Mouse (Mus musculus): ENCODE results near the gene Foxi1. TPM values are rescaled to one million over a fixed set of nuclear protein-coding genes. Genes with fewer than 3 reads are reported as not detected.
A peak's percentile ranks its signal among the peaks of the same experiment; 100 is the strongest.
"Not testable (repeated sequence)": the region's sequence is repeated elsewhere in the genome, so short reads cannot be mapped to it uniquely, and the experiment has no call there.

Foxi1 gene
- 0.17 TPM in 1 of 2 replicates, not detected in the other for polyA plus RNA-seq (2016; fragmentation: Nextera tagmentation; extraction: Ambion mirVana)

GRCm38 (mm10) chr11:34207989-34208388 lies at the start of gene Foxi1:
Foxi1 (minus strand) TSS chr11:34208089.
- Histone ChIP-seq H3K36me3 (no peaks in the 10 kb centered on the region), H3K9me3 (no peaks in the 10 kb centered on the region), H3K27ac (no peak within 1 kb of the TSS), H3K4me3 (no peak within 1 kb of the TSS), H3K4me1 (replicated peaks) (0 out of 2 replicates have a peak, but pooled peaks cover 2% of the 10 kb centered on the region), H3K27me3 (ENCODE audit: insufficient read depth, poor library complexity, severe bottlenecking) (no peaks in the 10 kb centered on the region; the same call in 1 of the 2 replicates)
- no peak for DNase-seq (ENCODE audit: low spot score)
- WGBS = 87% methylated on average over 10 of the region's 10 CpGs

DNA sequence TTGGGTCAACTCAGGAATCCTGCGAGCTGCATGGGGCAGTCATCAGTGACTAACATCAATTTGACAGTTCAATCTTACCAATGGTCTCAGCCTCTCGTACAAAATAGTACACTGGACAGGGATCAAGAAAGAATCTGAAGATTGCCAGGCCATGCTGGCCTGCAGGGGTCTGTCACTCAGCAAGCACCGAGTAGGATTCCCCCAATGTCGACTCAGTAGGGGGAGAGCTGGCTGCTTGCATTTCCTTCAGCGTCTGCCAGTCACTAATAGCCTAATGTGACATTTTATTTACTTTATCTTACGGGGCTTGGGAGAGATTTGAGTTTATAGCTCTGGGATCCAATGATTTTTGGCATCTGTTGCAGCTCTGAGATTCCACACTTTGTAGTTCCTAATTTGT lies 35.1 kb upstream of the Foxi1 start:
- Histone ChIP-seq H3K4me1 (replicated peaks) (no peaks in the 10 kb centered on the region), H3K4me3 (no peak overlapping the region), H3K9me3 (0 out of 2 replicates have a peak, but pooled peaks cover 4% of the 10 kb centered on the region), H3K27ac (no peak overlapping the region), H3K27me3 (ENCODE audit: insufficient read depth, poor library complexity, severe bottlenecking) (no peaks in the 10 kb centered on the region), H3K36me3 (no peaks in the 10 kb centered on the region)
- no peak for DNase-seq (ENCODE audit: low spot score)
- 57% methylated on average over 6 of the region's 6 CpGs for WGBS

GRCm38 (mm10) chr11:34240252-34240651 lies 32.4 kb upstream of the Foxi1 start:
- Histone ChIP-seq H3K4me3 (no peak overlapping the region), H3K27me3 (ENCODE audit: insufficient read depth, poor library complexity, severe bottlenecking) (no peaks in the 10 kb centered on the region), H3K4me1 (replicated peaks) (no peaks in the 10 kb centered on the region), H3K27ac (no peak overlapping the region), H3K36me3 (no peaks in the 10 kb centered on the region), H3K9me3 (0 out of 2 replicates have a peak, but pooled peaks cover 4% of the 10 kb centered on the region)
- DNase-seq (ENCODE audit: low spot score) = no peak
- 91% methylated on average over 1 of the region's 1 CpGs for WGBS

DNA sequence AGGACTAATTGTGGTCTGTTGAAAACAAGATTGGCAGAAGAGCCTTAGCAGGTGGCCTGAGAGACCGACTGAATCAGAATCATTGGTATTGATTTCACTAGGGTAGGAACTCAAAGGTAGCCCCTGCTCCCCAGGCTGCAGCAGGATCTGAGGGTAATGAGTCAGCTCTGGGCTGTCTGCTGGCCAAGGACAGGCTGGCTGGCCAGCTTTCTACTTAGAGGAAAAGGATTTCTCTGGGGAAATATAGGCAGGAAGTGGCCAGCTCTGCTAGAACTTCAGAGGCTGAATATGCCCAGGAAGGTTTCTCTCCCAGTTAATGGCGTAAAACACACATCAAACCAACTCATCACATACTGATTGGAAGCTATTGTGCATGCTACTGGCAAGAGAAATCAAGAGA lies 31.8 kb upstream of the Foxi1 start:
- Histone ChIP-seq H3K27me3 (ENCODE audit: insufficient read depth, poor library complexity, severe bottlenecking) (no peaks in the 10 kb centered on the region), H3K4me3 (no peak overlapping the region), H3K27ac (no peak overlapping the region), H3K9me3 (0 out of 2 replicates have a peak, but pooled peaks cover 4% of the 10 kb centered on the region), H3K36me3 (no peaks in the 10 kb centered on the region), H3K4me1 (replicated peaks) (no peaks in the 10 kb centered on the region)
- no peak for DNase-seq (ENCODE audit: low spot score)
- WGBS = 76% methylated on average over 2 of the region's 2 CpGs

DNA sequence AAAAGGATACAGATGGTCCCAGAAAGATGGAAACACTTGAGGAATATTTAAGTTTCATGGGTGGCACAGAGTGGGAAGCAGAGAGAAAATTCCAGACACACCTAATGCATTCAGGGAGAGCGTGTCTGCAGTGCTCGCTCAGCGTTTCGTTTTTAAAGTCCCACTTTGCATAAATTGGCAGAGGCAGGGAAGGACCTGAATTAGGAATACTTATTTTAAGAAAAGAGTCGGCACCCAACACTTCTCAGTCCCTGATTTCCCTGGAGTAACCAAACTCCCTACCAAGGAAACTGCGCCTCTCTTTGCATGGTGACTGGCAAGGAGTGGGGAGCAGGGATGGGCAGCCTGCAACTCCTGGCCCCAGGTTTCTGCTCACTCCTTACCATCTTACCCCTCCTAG lies 29.0 kb upstream of the Foxi1 start:
- Histone ChIP-seq H3K27me3 (ENCODE audit: insufficient read depth, poor library complexity, severe bottlenecking) (no peaks in the 10 kb centered on the region), H3K4me1 (replicated peaks) (no peaks in the 10 kb centered on the region), H3K4me3 (no peak overlapping the region), H3K36me3 (no peaks in the 10 kb centered on the region), H3K27ac (no peak overlapping the region), H3K9me3 (0 out of 2 replicates have a peak, but pooled peaks cover 4% of the 10 kb centered on the region)
- WGBS = 90% methylated on average over 6 of the region's 6 CpGs
- no peak for DNase-seq (ENCODE audit: low spot score)

DNA sequence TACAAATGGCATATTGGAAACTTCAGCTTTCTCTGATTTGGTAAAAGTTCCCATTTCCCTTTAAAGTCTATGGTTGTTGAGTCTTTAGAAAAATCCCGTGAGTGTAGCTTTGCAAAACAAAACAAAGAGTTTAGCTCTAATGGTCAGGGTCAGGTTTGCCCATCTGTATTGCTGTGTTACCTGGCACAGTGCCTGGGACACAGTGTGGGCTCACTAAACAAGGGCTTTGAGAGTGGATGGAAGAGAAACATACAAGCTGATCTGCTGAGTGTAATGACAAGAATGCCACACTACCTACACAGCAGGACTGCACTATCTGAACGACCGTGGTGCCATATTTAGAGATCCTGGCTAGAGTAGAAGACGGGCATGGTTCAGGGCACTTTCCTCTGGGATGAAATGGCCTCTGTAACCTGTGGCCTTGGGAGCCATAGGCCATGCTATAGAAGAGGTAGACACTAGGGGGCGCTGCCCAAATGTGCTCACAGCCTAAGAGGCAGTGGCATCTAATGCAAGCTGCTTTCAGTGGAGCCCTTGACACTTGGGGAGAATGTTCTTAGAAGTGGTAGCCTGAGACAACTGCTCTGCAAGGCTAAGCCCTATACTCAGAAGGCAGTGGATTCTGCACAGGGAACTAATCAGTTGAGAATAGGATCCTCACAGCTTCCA lies 28.3 kb upstream of the Foxi1 start:
- Histone ChIP-seq H3K27me3 (ENCODE audit: insufficient read depth, poor library complexity, severe bottlenecking) (no peaks in the 10 kb centered on the region), H3K4me1 (replicated peaks) (no peaks in the 10 kb centered on the region), H3K9me3 (0 out of 2 replicates have a peak, but pooled peaks cover 4% of the 10 kb centered on the region), H3K4me3 (no peak overlapping the region), H3K36me3 (no peaks in the 10 kb centered on the region), H3K27ac (no peak overlapping the region)
- peak; percentile 60 for DNase-seq (ENCODE audit: low spot score)
- 54% methylated on average over 5 of the region's 5 CpGs for WGBS

DNA sequence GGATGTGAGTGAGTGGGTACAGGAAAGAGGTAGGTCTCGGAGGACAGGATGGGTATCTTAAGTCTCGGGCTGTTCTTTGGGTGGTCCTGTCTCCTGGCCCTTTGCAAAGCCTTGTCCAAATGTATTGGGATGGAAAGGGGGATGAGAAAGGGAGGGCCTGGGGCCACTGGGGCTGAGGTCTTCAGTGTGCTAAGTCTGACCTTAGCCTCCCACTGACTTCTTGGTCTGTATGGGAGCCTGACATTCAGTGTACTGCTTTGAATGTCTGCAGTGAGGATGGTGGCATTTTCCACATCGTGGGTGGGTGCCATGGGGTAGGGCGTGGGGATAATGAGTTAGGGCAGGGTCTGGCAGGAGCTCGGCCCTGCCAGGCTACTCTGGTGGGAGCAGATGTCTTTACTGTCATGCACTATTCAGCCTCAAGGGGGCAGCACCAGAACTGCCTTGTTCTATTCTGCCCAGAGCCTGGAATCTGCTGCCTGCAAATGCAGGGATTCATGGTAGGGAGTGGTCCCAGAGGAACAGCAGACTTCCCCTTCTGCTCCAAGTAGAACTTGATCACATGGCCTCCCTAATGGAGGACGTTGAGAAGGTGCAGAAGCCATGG lies 21.0 kb upstream of the Foxi1 start:
- Histone ChIP-seq H3K27ac (no peak overlapping the region), H3K27me3 (ENCODE audit: insufficient read depth, poor library complexity, severe bottlenecking) (no peaks in the 10 kb centered on the region), H3K4me3 (no peak overlapping the region), H3K4me1 (replicated peaks) (no peaks in the 10 kb centered on the region), H3K9me3 (no peaks in the 10 kb centered on the region), H3K36me3 (no peaks in the 10 kb centered on the region)
- 40% methylated on average over 6 of the region's 6 CpGs for WGBS
- DNase-seq (ENCODE audit: low spot score) = peak; percentile 79

- 49% methylated on average over 1 of the region's 1 CpGs for WGBS
- H3K27me3 ChIP-seq (ENCODE audit: insufficient read depth, poor library complexity, severe bottlenecking) = no peaks in the 10 kb centered on the region
- H3K4me1 ChIP-seq (replicated peaks) = no peaks in the 10 kb centered on the region
- no peak overlapping the region for H3K27ac ChIP-seq
- DNase-seq (ENCODE audit: low spot score) = no peak
- H3K9me3 ChIP-seq = no peaks in the 10 kb centered on the region
- no peak overlapping the region for H3K4me3 ChIP-seq
- no peaks in the 10 kb centered on the region for H3K36me3 ChIP-seq
Observed at GRCm38 (mm10) chr11:34227180-34227579, 19.3 kb upstream of the Foxi1 start.

GRCm38 (mm10) chr11:34220596-34220995 lies 12.7 kb upstream of the Foxi1 start:
- H3K9me3 ChIP-seq; H3K36me3 ChIP-seq; H3K4me1 ChIP-seq (replicated peaks); H3K27me3 ChIP-seq (ENCODE audit: insufficient read depth, poor library complexity, severe bottlenecking); DNase-seq (ENCODE audit: low spot score); H3K27ac ChIP-seq; H3K4me3 ChIP-seq: not testable (repeated sequence)
- 89% methylated on average over 4 of the region's 4 CpGs for WGBS

GRCm38 (mm10) chr11:34212853-34213252 lies 5.0 kb upstream of the Foxi1 start:
- WGBS = 25% methylated on average over 5 of the region's 5 CpGs
- H3K36me3 ChIP-seq = no peaks in the 10 kb centered on the region
- no peaks in the 10 kb centered on the region for H3K4me1 ChIP-seq (replicated peaks)
- H3K27ac ChIP-seq = no peak overlapping the region
- no peak overlapping the region for H3K4me3 ChIP-seq
- peak; percentile 44 for DNase-seq (ENCODE audit: low spot score)
- no peaks in the 10 kb centered on the region; the same call in 1 of the 2 replicates for H3K27me3 ChIP-seq (ENCODE audit: insufficient read depth, poor library complexity, severe bottlenecking)
- H3K9me3 ChIP-seq = no peaks in the 10 kb centered on the region

- 67% methylated on average over 1 of the region's 1 CpGs for WGBS
- Histone ChIP-seq H3K27ac (no peak overlapping the region), H3K36me3 (no peaks in the 10 kb centered on the region), H3K9me3 (no peaks in the 10 kb centered on the region), H3K27me3 (ENCODE audit: insufficient read depth, poor library complexity, severe bottlenecking) (no peaks in the 10 kb centered on the region; the same call in 1 of the 2 replicates), H3K4me1 (replicated peaks) (0 out of 2 replicates have a peak, but pooled peaks cover 2% of the 10 kb centered on the region), H3K4me3 (no peak overlapping the region)
- no peak for DNase-seq (ENCODE audit: low spot score)
Observed at GRCm38 (mm10) chr11:34202769-34203168, 5.1 kb downstream of the Foxi1 start.

GRCm38 (mm10) chr11:34195142-34195541 lies 12.7 kb downstream of the Foxi1 start:
- Histone ChIP-seq H3K4me3 (no peak overlapping the region), H3K27ac (no peak overlapping the region), H3K27me3 (ENCODE audit: insufficient read depth, poor library complexity, severe bottlenecking) (no peaks in the 10 kb centered on the region), H3K4me1 (replicated peaks) (peaks cover 7% of the 10 kb centered on the region; the same call in 1 of the 2 replicates), H3K36me3 (no peaks in the 10 kb centered on the region), H3K9me3 (no peaks in the 10 kb centered on the region)
- DNase-seq (ENCODE audit: low spot score) = no peak
- WGBS = 83% methylated on average over 3 of the region's 3 CpGs

DNA sequence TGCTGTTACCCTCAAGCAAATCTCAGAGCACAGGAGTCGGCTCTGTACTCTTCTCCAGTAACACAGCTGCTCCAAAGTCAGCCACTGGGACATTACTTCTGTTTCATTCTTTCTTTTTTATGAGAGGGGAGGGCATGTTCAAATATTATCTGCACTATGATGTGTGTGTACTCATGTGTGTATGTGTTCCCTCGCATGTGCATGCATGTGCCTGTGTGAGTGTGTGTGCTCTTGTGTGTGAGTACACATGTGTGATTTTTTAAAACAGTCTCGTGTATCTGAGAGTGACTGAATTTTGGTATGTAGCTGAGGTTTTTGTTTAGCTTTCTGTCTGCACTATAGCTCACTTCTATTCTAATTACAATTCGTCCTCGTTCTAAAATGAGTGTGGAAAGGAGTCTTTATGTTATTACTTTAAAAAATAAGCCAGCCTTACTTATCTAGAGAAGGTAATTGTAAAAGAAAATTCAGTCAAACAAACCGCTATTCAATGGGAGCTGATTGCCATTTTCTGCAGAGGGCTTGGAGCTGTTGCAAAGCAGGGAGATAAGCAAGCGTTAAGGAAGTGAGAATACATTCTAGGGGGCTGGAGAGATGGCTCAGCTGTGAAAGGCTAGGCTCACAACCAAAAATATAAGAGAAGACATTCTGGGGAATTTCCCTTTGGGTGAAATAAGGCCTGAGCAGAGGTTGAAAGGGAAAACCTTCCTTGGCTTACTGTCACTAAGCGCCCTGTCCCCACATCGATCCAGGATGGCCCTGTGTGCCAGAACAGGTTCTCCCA lies 13.5 kb downstream of the Foxi1 start:
- H3K27ac ChIP-seq = no peak overlapping the region
- no peaks in the 10 kb centered on the region for H3K9me3 ChIP-seq
- H3K4me1 ChIP-seq (replicated peaks) = peaks cover 7% of the 10 kb centered on the region; the same call in 1 of the 2 replicates
- no peak for DNase-seq (ENCODE audit: low spot score)
- H3K27me3 ChIP-seq (ENCODE audit: insufficient read depth, poor library complexity, severe bottlenecking) = no peaks in the 10 kb centered on the region
- WGBS = 74% methylated on average over 9 of the region's 9 CpGs
- no peak overlapping the region for H3K4me3 ChIP-seq
- no peaks in the 10 kb centered on the region for H3K36me3 ChIP-seq
